Mouse (Mus musculus) layer of hippocampus, postnatal 36 days (tissue): Measurements from ENCODE around the gene Defb6. TPM values are rescaled to one million over a fixed set of nuclear protein-coding genes. Genes with fewer than 3 reads are reported as not detected.

Source experiments
- DNase-seq, 2 experiments: peaks; one replicate each; pipeline ENCODE4 v3.0.0; 2022
- total RNA-seq, 2 experiments: library from RNA; stranded (reverse); gene quantifications; 2 replicates each; pipeline ENCODE4 v1.2.3; 2021

Defb6 gene
- total RNA-seq: not detected

GRCm38 (mm10) chr8:19225161-19225560 lies at the start of gene Defb6:
TSS of gene Defb6 (plus strand) at chr8:19225478.
- no peak for DNase-seq

- DNase-seq: no peak
Observed at GRCm38 (mm10) chr8:19238101-19238500, 12.8 kb downstream of the Defb6 start.

- DNase-seq: no peak
Observed at GRCm38 (mm10) chr8:19239616-19240015, 14.3 kb downstream of the Defb6 start, which contains the start of gene Defb46. TSS of gene Defb46 (plus strand) at chr8:19239916.

GRCm38 (mm10) chr8:19247280-19247679 lies 22.0 kb downstream of the Defb6 start, which contains the start of gene Defb5:
TSS of gene Defb5 (plus strand) at chr8:19247580.
- DNase-seq: no peak

- DNase-seq: no peak
Observed at GRCm38 (mm10) chr8:19258136-19258535, 32.9 kb downstream of the Defb6 start.

- no peak for DNase-seq
Observed at GRCm38 (mm10) chr8:19259667-19260066, 34.4 kb downstream of the Defb6 start.

Other genes with a start within 250 kb of the Defb6 start
- not detected for gene Defb40, start 247.2 kb upstream of the Defb6 start, total RNA-seq
- gene Defb37, start 234.4 kb upstream of the Defb6 start, total RNA-seq: not detected
- gene Defb38, start 198.9 kb upstream of the Defb6 start, total RNA-seq: not detected
- gene Defb39, start 160.7 kb upstream of the Defb6 start, total RNA-seq: not detected
- not detected for gene Defb12, start 110.6 kb upstream of the Defb6 start, total RNA-seq
- not detected for gene Defb34, start 101.7 kb upstream of the Defb6 start, total RNA-seq
- not detected for gene Gm45826, start 84.7 kb upstream of the Defb6 start, total RNA-seq
- gene Defb14, start 31.1 kb upstream of the Defb6 start, total RNA-seq: not detected
- not detected for gene Defb4, start 26.8 kb upstream of the Defb6 start, total RNA-seq
- not detected for gene Defb46, start 14.4 kb downstream of the Defb6 start, total RNA-seq
- gene Defb5, start 22.1 kb downstream of the Defb6 start, total RNA-seq: not detected
- gene Defb3, start 67.9 kb downstream of the Defb6 start, total RNA-seq: not detected
- not detected for gene Defb8, start 222.1 kb downstream of the Defb6 start, total RNA-seq